Mouse (Mus musculus) gastrocnemius, postnatal 4 days (tissue): ENCODE measurements around the gene Cox7b2. TPM values are rescaled to one million over a fixed set of nuclear protein-coding genes. Genes with fewer than 3 reads are reported as not detected.
A peak's percentile ranks its signal among the peaks of the same experiment; 100 is the strongest.
"Not testable (repeated sequence)": the region's sequence is repeated elsewhere in the genome, so short reads cannot be mapped to it uniquely, and the experiment has no call there.

Experiments
- DNase-seq, 2 experiments: peaks; one replicate each; pipeline ENCODE4 v3.0.0; 2021 to 2022; ENCODE audit warnings: low spot score in 2 of 2, mixed read lengths in 2 of 2
- long read RNA-seq, 2 experiments: library from polyadenylated mRNA; stranded (forward); transcript quantifications; one replicate each; pipeline ENCODE4 v2.0.0; 2021
- total RNA-seq, 2 experiments: library from RNA; stranded (reverse); gene quantifications; 2 replicates each; pipeline ENCODE4 v1.2.3; 2021

Cox7b2 gene
- total RNA-seq: not detected
- long read RNA-seq, experiment 1: 0 reads
- long read RNA-seq, experiment 2: 0 reads

- no peak for DNase-seq
Observed at GRCm38 (mm10) chr5:71548079-71548478, at the start of gene Cox7b2. Gene Cox7b2 (minus strand): TSS chr5:71548205.

- no peak for DNase-seq
Observed at GRCm38 (mm10) chr5:71595321-71595720, 47.3 kb upstream of the Cox7b2 start.

- no peak for DNase-seq
Observed at GRCm38 (mm10) chr5:71593745-71594255, 45.8 kb upstream of the Cox7b2 start.

GRCm38 (mm10) chr5:71571646-71572237 is 23.7 kb upstream of the Cox7b2 start:
- no peak for DNase-seq

GRCm38 (mm10) chr5:71545554-71545953 is 2.5 kb downstream of the Cox7b2 start:
- no peak for DNase-seq

- not testable (repeated sequence) for DNase-seq
Observed at GRCm38 (mm10) chr5:71525486-71525885, 22.5 kb downstream of the Cox7b2 start.

GRCm38 (mm10) chr5:71502058-71502678 is 45.8 kb downstream of the Cox7b2 start:
- peak; percentile 23 to 29 for DNase-seq

- DNase-seq: no peak
Observed at GRCm38 (mm10) chr5:71495621-71496020, 52.4 kb downstream of the Cox7b2 start.

GRCm38 (mm10) chr5:71456957-71457356 is 91.0 kb downstream of the Cox7b2 start:
- no peak for DNase-seq

GRCm38 (mm10) chr5:71440174-71440573 is 107.8 kb downstream of the Cox7b2 start:
- DNase-seq: no peak

Other genes starting within 250 kb of the Cox7b2 start
- gene Gabrb1, start 109.9 kb upstream of the Cox7b2 start, total RNA-seq: under 1 TPM in 1 of 2 experiments, not detected in 1; 0.03 TPM
- gene Gabra4, start 110.1 kb upstream of the Cox7b2 start, total RNA-seq: 1 to 10 TPM in 1 of 2 experiments, under 1 TPM in 1; 0.76 to 1.1 TPM